In the genomic region with DNA sequence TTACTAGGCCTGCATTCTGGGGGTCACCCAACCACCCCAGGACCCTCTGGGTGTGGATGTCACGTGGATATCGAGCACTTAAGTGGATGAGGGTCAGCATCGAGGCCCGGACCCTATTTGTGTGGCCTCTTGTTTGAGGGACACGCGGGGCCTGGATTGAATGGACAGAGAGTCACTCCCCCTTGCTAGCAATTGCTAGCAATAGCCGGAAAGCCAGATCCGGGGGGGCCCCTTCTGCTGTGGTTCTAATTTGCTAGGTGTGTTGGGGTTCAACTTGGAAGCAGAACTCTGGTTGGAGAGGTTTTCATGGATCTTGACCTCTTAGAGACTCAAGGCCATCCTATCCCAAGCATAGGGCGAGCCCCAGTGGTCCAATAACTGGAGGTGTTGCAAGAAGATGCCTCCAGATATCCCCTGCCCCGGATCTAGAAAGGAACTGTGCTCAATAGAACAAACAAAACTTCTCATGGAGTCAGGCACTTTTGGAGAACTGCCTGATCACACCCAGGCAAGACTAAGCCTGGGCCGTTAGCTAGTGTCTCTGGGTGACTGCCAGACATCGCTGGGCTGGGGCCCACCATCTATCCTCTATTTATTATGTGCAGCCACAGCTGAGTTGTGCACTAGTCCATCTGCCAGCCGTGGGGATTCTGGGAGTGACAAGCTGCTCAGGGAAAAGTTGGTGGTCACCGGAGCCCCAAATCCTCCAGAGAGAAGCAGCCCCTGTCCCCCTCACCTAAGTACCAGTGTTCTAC, we compare ENCODE assay signal across 8 mouse cellular contexts. TPM values are rescaled to one million over a fixed set of nuclear protein-coding genes. Genes with fewer than 3 reads are reported as not detected.
DNase-seq lines count a peak whose midpoint lies in the region; ATAC-seq and TF ChIP-seq lines count a peak whose summit lies in the region.

No protein-coding gene starts in this region.

- peak overlapping the region; percentile 100 for H3K9ac ChIP-seq in intestine, postnatal 0 days (ENCODE audit: low read depth, low read length)
- H3K9ac ChIP-seq in midbrain, embryonic 13.5 days (replicated peaks) = peak overlapping the region; percentile 80

- peaks cover 37% of the 10 kb centered on the region for H3K36me3 ChIP-seq in intestine, postnatal 0 days (ENCODE audit: control insufficient read depth, insufficient read depth)
- peaks cover 38% of the 10 kb centered on the region for H3K36me3 ChIP-seq in limb, embryonic 10.5 days
- H3K36me3 ChIP-seq in midbrain, embryonic 13.5 days = peaks cover 32% of the 10 kb centered on the region
- no peaks in the 10 kb centered on the region; the same call in 1 of the 2 replicates for H3K36me3 ChIP-seq in testis, adult 2 months (ENCODE audit: control insufficient read depth, insufficient read depth, low read length)

- ATAC-seq in intestine, postnatal 0 days = no peak
- peak; percentile 7; the same call in 1 of the 2 replicates for ATAC-seq in midbrain, embryonic 13.5 days

- peak overlapping the region; percentile 90 for H3K4me2 ChIP-seq in intestine, postnatal 0 days (replicated peaks; ENCODE audit: low read depth)
- H3K4me2 ChIP-seq in midbrain, embryonic 13.5 days (replicated peaks) = peak overlapping the region; percentile 76

- 8% methylated on average over 14 of the region's 14 CpGs for WGBS in intestine, postnatal 0 days
- 47% methylated on average over 14 of the region's 14 CpGs for WGBS in limb, embryonic 10.5 days
- 28% methylated on average over 14 of the region's 14 CpGs for WGBS in midbrain, embryonic 13.5 days

- TF ChIP-seq POLR2A in testis, adult 2 months (IDR thresholded peaks at IDR 0.05; ENCODE audit: control insufficient read depth, low read depth, low read length) = no peak

- DNase-seq in embryo, embryonic 9.5 days (ENCODE audit: extremely low spot score) = peak; percentile 57
- DNase-seq in embryo, embryonic 10 days (ENCODE audit: low spot score) = no peak
- DNase-seq in cerebellum, postnatal 10 days = peak; percentile 86 to 91
- DNase-seq in gastrocnemius, postnatal 4 days (ENCODE audit: low spot score in 2 of 2) = peak; percentile 60 to 79
- DNase-seq in limb, embryonic 10.5 days (ENCODE audit: low spot score) = peak; percentile 71

- H3K27me3 ChIP-seq in intestine, postnatal 0 days (replicated peaks; ENCODE audit: control insufficient read depth, insufficient read depth, low read length) = no peaks in the 10 kb centered on the region
- peaks cover 20% of the 10 kb centered on the region; the same call in 1 of the 2 replicates for H3K27me3 ChIP-seq in limb, embryonic 10.5 days (ENCODE audit: low read depth, poor library complexity, severe bottlenecking)
- H3K27me3 ChIP-seq in midbrain, embryonic 13.5 days = no peaks in the 10 kb centered on the region
- no peaks in the 10 kb centered on the region; the same call in 1 of the 2 replicates for H3K27me3 ChIP-seq in testis, adult 2 months (ENCODE audit: control insufficient read depth, insufficient read depth, low read length)

- peak overlapping the region; percentile 100 for H3K4me3 ChIP-seq in intestine, postnatal 0 days (ENCODE audit: low read depth, low read length)
- H3K4me3 ChIP-seq in limb, embryonic 10.5 days = peak overlapping the region; percentile 90
- peak overlapping the region; percentile 88 for H3K4me3 ChIP-seq in midbrain, embryonic 13.5 days (replicated peaks)
- peak overlapping the region; percentile 100 for H3K4me3 ChIP-seq in testis, adult 2 months (ENCODE audit: control insufficient read depth, low read depth, low read length)

- H3K9me3 ChIP-seq in intestine, postnatal 0 days (ENCODE audit: control insufficient read depth) = no peaks in the 10 kb centered on the region
- H3K9me3 ChIP-seq in limb, embryonic 10.5 days (replicated peaks) = no peaks in the 10 kb centered on the region
- H3K9me3 ChIP-seq in midbrain, embryonic 13.5 days = no peaks in the 10 kb centered on the region

- peaks cover 35% of the 10 kb centered on the region for H3K4me1 ChIP-seq in intestine, postnatal 0 days (replicated peaks; ENCODE audit: control insufficient read depth, insufficient read depth, low read length)
- H3K4me1 ChIP-seq in limb, embryonic 10.5 days = peaks cover 50% of the 10 kb centered on the region
- peaks cover 57% of the 10 kb centered on the region for H3K4me1 ChIP-seq in midbrain, embryonic 13.5 days (replicated peaks)
- H3K4me1 ChIP-seq in testis, adult 2 months (ENCODE audit: control insufficient read depth, insufficient read depth, low read length) = peaks cover 20% of the 10 kb centered on the region

- TF ChIP-seq CTCF in intestine, postnatal 0 days (IDR thresholded peaks at IDR 0.05; ENCODE audit: low read depth) = no peak
- no peak for TF ChIP-seq CTCF in testis, adult 2 months (IDR thresholded peaks at IDR 0.05; ENCODE audit: control insufficient read depth, insufficient read depth, insufficient replicate concordance, low read depth, low read length)

- peak overlapping the region; percentile 100 for H3K27ac ChIP-seq in intestine, postnatal 0 days (ENCODE audit: low read depth, low read length)
- peak overlapping the region; percentile 100 for H3K27ac ChIP-seq in limb, embryonic 10.5 days
- H3K27ac ChIP-seq in midbrain, embryonic 13.5 days = peak overlapping the region; percentile 100
- peak overlapping the region; percentile 100 for H3K27ac ChIP-seq in testis, adult 2 months (ENCODE audit: control insufficient read depth, insufficient read depth, low read depth, low read length)

RNA-seq across cellular contexts. Expression of gene Actb, which starts 0.7 kb away (rescaled TPM):
- 1,000 to 10,000 TPM; 2,802 to 2,810 TPM for total RNA-seq in gastrocnemius, postnatal 4 days (2021)
- polyA plus RNA-seq in intestine, postnatal 0 days (2015; fragmentation: Nextera tagmentation; extraction: Ambion mirVana) = 22,808 and 23,070 TPM in 2 replicates
- 13,950 and 14,682 TPM in 2 replicates for polyA plus RNA-seq in limb, embryonic 10.5 days (2016; fragmentation: Nextera tagmentation; extraction: Ambion mirVana)
- polyA plus RNA-seq in midbrain, embryonic 13.5 days (2015; fragmentation: Nextera tagmentation; extraction: Ambion mirVana) = 15,567 and 17,404 TPM in 2 replicates
- 1,383 and 1,491 TPM in 2 replicates for polyA plus RNA-seq in testis, adult 2 months (2012; rRNA removed)

RNA-seq across cellular contexts. Expression of gene Fbxl18, which starts 12.0 kb away (rescaled TPM):
- 1 to 10 TPM; 9.7 to 9.8 TPM for total RNA-seq in gastrocnemius, postnatal 4 days (2021)
- 5.6 and 6.2 TPM in 2 replicates for polyA plus RNA-seq in intestine, postnatal 0 days (2015; fragmentation: Nextera tagmentation; extraction: Ambion mirVana)
- 20.9 and 22.8 TPM in 2 replicates for polyA plus RNA-seq in limb, embryonic 10.5 days (2016; fragmentation: Nextera tagmentation; extraction: Ambion mirVana)
- 40.1 and 40.4 TPM in 2 replicates for polyA plus RNA-seq in midbrain, embryonic 13.5 days (2015; fragmentation: Nextera tagmentation; extraction: Ambion mirVana)
- polyA plus RNA-seq in testis, adult 2 months (2012; rRNA removed) = 8.5 and 8.9 TPM in 2 replicates

RNA-seq across cellular contexts. Expression of gene Fscn1, which starts 52.9 kb away (rescaled TPM):
- 100 to 1,000 TPM; 182 to 208 TPM for total RNA-seq in gastrocnemius, postnatal 4 days (2021)
- 36.5 and 37.1 TPM in 2 replicates for polyA plus RNA-seq in intestine, postnatal 0 days (2015; fragmentation: Nextera tagmentation; extraction: Ambion mirVana)
- 806 and 864 TPM in 2 replicates for polyA plus RNA-seq in limb, embryonic 10.5 days (2016; fragmentation: Nextera tagmentation; extraction: Ambion mirVana)
- polyA plus RNA-seq in midbrain, embryonic 13.5 days (2015; fragmentation: Nextera tagmentation; extraction: Ambion mirVana) = 555 TPM in 2 replicates
- polyA plus RNA-seq in testis, adult 2 months (2012; rRNA removed) = 27.1 and 27.3 TPM in 2 replicates

Comparison
In these comparisons a context has a peak if more than half of its experiments do, and no peak if none do; other contexts are left out.
1. RNA of gene Fscn1, which starts 52.9 kb away (polyA plus RNA-seq): 806 to 864 TPM in limb, embryonic 10.5 days and 555 TPM in midbrain, embryonic 13.5 days; 36.5 to 37.1 TPM in intestine, postnatal 0 days and 27.1 to 27.3 TPM in testis, adult 2 months; every median in the first group is over 10 times any median in the second.
2. Peak in every context shown above with its lines, with median percentiles within 50 percentile points of each other: H3K27ac ChIP-seq and H3K4me3 ChIP-seq.